Mouse (Mus musculus) lung, postnatal 0 days (tissue): ENCODE results near the gene Frs2. TPM values are rescaled to one million over a fixed set of nuclear protein-coding genes. Genes with fewer than 3 reads are reported as not detected.
"Not testable (repeated sequence)": the region's sequence is repeated elsewhere in the genome, so short reads cannot be mapped to it uniquely, and the experiment has no call there.

Experiments used
- ATAC-seq: fragments of 200-750 bp; cut with Nextera tagmentation; 2 replicates; pipeline ENCODE4 v1.8.0; 2017; ENCODE audit warnings: moderate library complexity
- DNase-seq: peaks from one replicate; pipeline ENCODE4 v3.0.0-alpha.2; 2016; ENCODE audit warnings: low spot score
- H3K27ac ChIP-seq: fragments of 300-500 bp; sonication (generic); 2 replicates; pipeline ENCODE4 v1.5.1; 2014; ENCODE audit warnings: antibody characterized with exemption, mild to moderate bottlenecking, low read length, mixed read lengths
- H3K27me3 ChIP-seq: fragments of 300-500 bp; sonication (generic); replicated peaks from 2 replicates; pipeline ENCODE4 v1.6.1; 2014; ENCODE audit warnings: low read length, mixed read lengths; ENCODE audit not compliant: insufficient read depth
- H3K36me3 ChIP-seq: fragments of 300-500 bp; sonication (generic); 2 replicates; pipeline ENCODE4 v1.6.1; 2014; ENCODE audit warnings: low read length, mixed read lengths; ENCODE audit not compliant: insufficient read depth
- H3K4me1 ChIP-seq: fragments of 300-500 bp; sonication (generic); 2 replicates; pipeline ENCODE4 v1.6.1; 2014; ENCODE audit warnings: antibody characterized with exemption, low read depth, low read length, mixed read lengths; ENCODE audit not compliant: insufficient read depth
- H3K4me2 ChIP-seq: fragments of 300-500 bp; sonication (generic); replicated peaks from 2 replicates; pipeline ENCODE4 v1.6.1; 2014; ENCODE audit warnings: low read depth, mild to moderate bottlenecking, low read length, moderate library complexity, mixed read lengths
- H3K4me3 ChIP-seq: fragments of 300-500 bp; sonication (generic); 2 replicates; pipeline ENCODE4 v1.5.1; 2014; ENCODE audit warnings: low read depth, low read length
- H3K9ac ChIP-seq: fragments of 300-500 bp; sonication (generic); replicated peaks from 2 replicates; pipeline ENCODE4 v1.6.1; 2014; ENCODE audit warnings: low read depth, mild to moderate bottlenecking
- H3K9me3 ChIP-seq: fragments of 300-500 bp; sonication (generic); 2 replicates; pipeline ENCODE4 v1.6.1; 2016; ENCODE audit warnings: low read length, mixed read lengths
- CTCF ChIP-seq: IDR thresholded peaks from 2 replicates; pipeline ENCODE4 v1.5.1; 2016; ENCODE audit warnings: antibody characterized with exemption, mild to moderate bottlenecking
- EP300 ChIP-seq: IDR thresholded peaks from 2 replicates; pipeline ENCODE4 v1.6.1; 2016; ENCODE audit warnings: antibody characterized with exemption, mild to moderate bottlenecking, control low read depth
- WGBS: fragments of 180-500 bp; shearing (Covaris S2); extraction: QIAGEN DNeasy Blood & Tissue Kit; methylation state at CpG from one replicate; pipeline ENCODE4 v1.1.7; 2014; 5-methylcytosine and 5-hydroxymethylcytosine counted together
- polyA plus RNA-seq: library from polyadenylated mRNA; unstranded; fragments of >200 nt; fragmentation: Nextera tagmentation; extraction: Ambion mirVana; gene quantifications from 2 replicates; pipeline ENCODE4 v1.2.1, GENCODE M21; 2015

Gene Frs2
- polyA plus RNA-seq, 1 experiment from 2014 or later: 18.8 TPM

DNA sequence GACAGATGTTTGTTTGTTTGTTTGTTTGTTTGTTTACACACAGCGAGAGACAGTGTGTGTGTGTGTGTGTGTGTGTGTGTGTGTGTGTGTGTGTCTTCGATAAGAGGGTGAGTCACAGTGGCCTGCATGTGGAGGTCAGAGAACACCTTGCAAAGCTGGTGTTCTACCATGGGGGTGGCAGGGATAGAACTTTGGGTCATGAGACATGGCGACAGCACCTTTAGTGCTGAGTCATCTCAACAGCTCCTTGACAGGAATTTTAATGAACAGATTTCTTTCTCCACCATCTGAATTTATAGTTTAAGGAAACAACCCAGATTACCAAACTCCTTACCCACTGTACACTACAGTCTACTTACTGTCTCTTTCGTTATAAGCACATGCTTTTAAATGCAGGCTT lies 4.3 kb downstream of the Frs2 start:
- Histone ChIP-seq H3K4me3 (no peak overlapping the region), H3K9me3 (no peaks in the 10 kb centered on the region), H3K4me2 (no peak overlapping the region), H3K9ac (no peak overlapping the region), H3K4me1 (peaks cover 18% of the 10 kb centered on the region), H3K27me3 (no peaks in the 10 kb centered on the region), H3K36me3 (no peaks in the 10 kb centered on the region), H3K27ac (peak overlapping the region; percentile 79; the same call in 1 of the 2 replicates)
- WGBS: 72% methylated on average over 4 of the region's 4 CpGs
- ATAC-seq (no peak), DNase-seq (peak; percentile 27)
- no peak for TF ChIP-seq EP300
- no peak for TF ChIP-seq CTCF

DNA sequence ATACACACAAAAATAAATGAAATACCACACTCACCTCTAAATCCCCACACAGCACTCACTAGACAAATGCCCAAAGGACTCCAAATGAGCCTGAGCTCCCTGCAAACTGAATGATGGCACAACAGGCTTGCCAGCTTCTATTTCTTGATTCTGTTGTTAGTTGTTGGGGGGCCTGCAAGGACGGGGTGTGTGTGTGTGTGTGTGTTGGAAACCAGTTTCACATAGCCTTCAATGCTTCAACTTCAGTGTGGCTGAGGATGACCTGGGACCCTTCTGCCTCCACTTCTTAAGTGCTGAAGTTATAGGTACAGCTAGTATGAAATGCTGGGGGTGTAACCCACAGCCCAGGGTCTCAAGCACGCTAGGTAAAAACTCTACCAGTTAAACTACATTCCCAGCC lies 5.0 kb downstream of the Frs2 start:
- H3K4me3 ChIP-seq: no peak overlapping the region
- H3K4me2 ChIP-seq: no peak overlapping the region
- H3K27me3 ChIP-seq: no peaks in the 10 kb centered on the region
- no peak for ATAC-seq
- no peak overlapping the region for H3K9ac ChIP-seq
- H3K9me3 ChIP-seq: no peaks in the 10 kb centered on the region
- 83% methylated on average over 2 of the region's 2 CpGs for WGBS
- DNase-seq: no peak
- TF ChIP-seq EP300 (no peak), CTCF (no peak)
- H3K36me3 ChIP-seq: no peaks in the 10 kb centered on the region
- H3K27ac ChIP-seq: no peak overlapping the region
- peaks cover 18% of the 10 kb centered on the region for H3K4me1 ChIP-seq

GRCm38 (mm10) chr10:117141939-117142552 lies 6.3 kb downstream of the Frs2 start:
- TF ChIP-seq EP300: no peak
- TF ChIP-seq CTCF: peak; percentile 45
- Histone ChIP-seq H3K36me3 (no peaks in the 10 kb centered on the region), H3K4me2 (no peak overlapping the region), H3K9me3 (no peaks in the 10 kb centered on the region), H3K4me3 (no peak overlapping the region), H3K4me1 (peaks cover 18% of the 10 kb centered on the region), H3K9ac (no peak overlapping the region), H3K27ac (no peak overlapping the region), H3K27me3 (no peaks in the 10 kb centered on the region)
- DNase-seq (peak; percentile 35), ATAC-seq (no peak)
- WGBS: 75% methylated on average over 7 of the region's 7 CpGs

DNA sequence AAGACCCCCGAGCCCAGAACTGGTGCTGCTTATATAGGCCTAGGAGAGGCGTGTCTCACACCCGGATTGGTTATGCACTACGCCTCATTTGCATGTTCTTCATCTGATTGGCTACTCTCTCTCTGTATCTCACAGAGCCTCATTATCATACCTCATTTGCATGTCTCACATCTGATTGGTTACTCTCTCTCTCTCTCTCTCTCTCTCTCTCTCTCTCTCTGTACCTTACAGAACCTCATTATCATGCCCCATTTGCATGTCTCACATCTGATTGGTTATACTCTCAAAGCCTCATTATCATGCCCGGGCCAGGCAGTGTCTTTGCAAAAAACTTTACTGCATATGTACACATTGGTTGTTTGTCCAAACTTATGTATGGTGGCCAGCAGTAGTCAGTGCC lies 16.8 kb downstream of the Frs2 start:
- not testable (repeated sequence) for H3K4me1 ChIP-seq, H3K27ac ChIP-seq, H3K27me3 ChIP-seq, H3K36me3 ChIP-seq, H3K9ac ChIP-seq, H3K4me3 ChIP-seq, H3K4me2 ChIP-seq, DNase-seq, H3K9me3 ChIP-seq, ATAC-seq
- WGBS: 93% methylated on average over 5 of the region's 5 CpGs

- no peak overlapping the region for H3K4me2 ChIP-seq
- ATAC-seq (no peak), DNase-seq (peak; percentile 46)
- H3K27ac ChIP-seq: no peak overlapping the region
- no peaks in the 10 kb centered on the region for H3K36me3 ChIP-seq
- H3K27me3 ChIP-seq: no peaks in the 10 kb centered on the region
- no peak for TF ChIP-seq EP300
- no peak for TF ChIP-seq CTCF
- H3K9me3 ChIP-seq: no peaks in the 10 kb centered on the region
- H3K4me1 ChIP-seq: 0 out of 2 replicates have a peak, but pooled peaks cover 7% of the 10 kb centered on the region
- 45% methylated on average over 6 of the region's 6 CpGs for WGBS
- H3K9ac ChIP-seq: no peak overlapping the region
- H3K4me3 ChIP-seq: no peak overlapping the region
Observed at GRCm38 (mm10) chr10:117130037-117130436, 18.3 kb downstream of the Frs2 start.

DNA sequence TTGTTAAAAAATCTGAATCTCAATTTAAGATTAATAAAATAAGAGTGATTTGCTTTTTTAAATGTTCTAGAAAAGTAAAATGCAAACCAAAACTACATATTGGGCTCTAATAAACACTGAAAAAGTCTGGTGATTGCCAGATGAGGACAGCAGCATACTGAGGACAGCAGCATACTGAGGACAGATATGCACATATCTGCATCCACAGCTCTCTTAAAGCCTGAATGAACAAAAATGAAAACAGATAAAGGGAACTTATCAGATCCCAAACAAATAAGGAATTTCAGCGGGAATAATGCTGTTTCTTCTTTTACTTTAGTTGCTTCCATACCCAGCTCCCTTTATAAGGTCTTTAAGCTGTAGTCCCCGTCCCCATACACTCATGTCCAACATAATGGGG lies 19.6 kb downstream of the Frs2 start:
- no peaks in the 10 kb centered on the region for H3K36me3 ChIP-seq
- WGBS: 97% methylated on average over 2 of the region's 2 CpGs
- no peak overlapping the region for H3K4me3 ChIP-seq
- H3K4me1 ChIP-seq: 0 out of 2 replicates have a peak, but pooled peaks cover 7% of the 10 kb centered on the region
- no peaks in the 10 kb centered on the region for H3K27me3 ChIP-seq
- no peak overlapping the region for H3K27ac ChIP-seq
- no peaks in the 10 kb centered on the region for H3K9me3 ChIP-seq
- DNase-seq (no peak), ATAC-seq (no peak)
- H3K4me2 ChIP-seq: no peak overlapping the region
- TF ChIP-seq EP300 (no peak), CTCF (no peak)
- H3K9ac ChIP-seq: no peak overlapping the region

DNA sequence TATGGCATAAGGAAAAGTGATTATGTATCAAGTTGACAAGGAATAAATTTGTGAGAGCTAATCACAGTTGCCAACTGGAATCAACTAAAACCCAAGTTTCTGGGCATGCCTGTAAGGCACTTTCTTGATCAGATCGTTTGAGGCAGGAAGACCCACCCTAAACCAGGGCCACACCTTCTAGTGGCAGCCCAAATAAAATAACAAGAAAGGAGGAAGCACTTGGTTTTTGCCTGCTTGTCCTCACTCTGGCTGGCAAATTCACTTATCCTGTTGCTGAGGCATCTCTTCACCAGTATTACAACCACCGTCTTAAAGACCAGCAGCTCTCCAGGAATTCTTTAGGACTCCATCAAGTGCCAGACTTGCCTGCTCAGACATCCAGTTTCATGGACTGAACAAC lies 20.9 kb downstream of the Frs2 start:
- Histone ChIP-seq H3K4me2 (no peak overlapping the region), H3K4me3 (no peak overlapping the region), H3K27me3 (no peaks in the 10 kb centered on the region), H3K9me3 (no peaks in the 10 kb centered on the region), H3K27ac (no peak overlapping the region), H3K36me3 (no peaks in the 10 kb centered on the region), H3K9ac (no peak overlapping the region), H3K4me1 (0 out of 2 replicates have a peak, but pooled peaks cover 7% of the 10 kb centered on the region)
- no peak for DNase-seq
- 55% methylated on average over 2 of the region's 2 CpGs for WGBS
- TF ChIP-seq EP300 (no peak), CTCF (no peak)
- no peak for ATAC-seq
